Mouse (Mus musculus) intestine, postnatal 0 days (tissue): ENCODE measurements around the gene Myl9. TPM values are rescaled to one million over a fixed set of nuclear protein-coding genes. Genes with fewer than 3 reads are reported as not detected.
"Not testable (repeated sequence)": the region's sequence is repeated elsewhere in the genome, so short reads cannot be mapped to it uniquely, and the experiment has no call there.

Experiments
- ATAC-seq: fragments of 200-750 bp; cut with Nextera tagmentation; 2 replicates; pipeline ENCODE4 v1.8.0; 2017; ENCODE audit warnings: mild to moderate bottlenecking, moderate TSS enrichment, moderate library complexity
- H3K27ac ChIP-seq: fragments of 300-500 bp; sonication (generic); 2 replicates; pipeline ENCODE4 v1.5.1; 2014; ENCODE audit warnings: mild to moderate bottlenecking, low read depth, low read length, moderate library complexity
- H3K27me3 ChIP-seq: fragments of 300-500 bp; sonication (generic); replicated peaks from 2 replicates; pipeline ENCODE4 v1.6.1; 2014; ENCODE audit warnings: low read length, mixed read lengths; ENCODE audit not compliant: control insufficient read depth, insufficient read depth
- H3K36me3 ChIP-seq: fragments of 300-500 bp; sonication (generic); 2 replicates; pipeline ENCODE4 v1.6.1; 2014; ENCODE audit warnings: mild to moderate bottlenecking, moderate library complexity; ENCODE audit not compliant: control insufficient read depth, insufficient read depth
- H3K4me1 ChIP-seq: fragments of 300-500 bp; sonication (generic); replicated peaks from 2 replicates; pipeline ENCODE4 v1.6.1; 2014; ENCODE audit warnings: antibody characterized with exemption, low read length, mixed read lengths; ENCODE audit not compliant: control insufficient read depth, insufficient read depth
- H3K4me2 ChIP-seq: fragments of 300-500 bp; sonication (generic); replicated peaks from 2 replicates; pipeline ENCODE4 v1.6.1; 2014; ENCODE audit warnings: low read depth, mild to moderate bottlenecking, moderate library complexity
- H3K4me3 ChIP-seq: fragments of 300-500 bp; sonication (generic); 2 replicates; pipeline ENCODE4 v1.5.1; 2014; ENCODE audit warnings: low read depth, low read length
- H3K9ac ChIP-seq: fragments of 300-500 bp; sonication (generic); 2 replicates; pipeline ENCODE4 v1.6.1; 2014; ENCODE audit warnings: mild to moderate bottlenecking, low read depth, low read length
- H3K9me3 ChIP-seq: fragments of 300-500 bp; sonication (generic); 2 replicates; pipeline ENCODE4 v1.6.1; 2016; ENCODE audit warnings: mixed run types; ENCODE audit not compliant: control insufficient read depth
- CTCF ChIP-seq: sonication (generic); IDR thresholded peaks from 2 replicates; pipeline ENCODE4 v1.5.1; 2016; ENCODE audit warnings: low read depth, mild to moderate bottlenecking, control low read depth, antibody characterized with exemption, moderate library complexity
- WGBS: fragments of 180-500 bp; shearing (Covaris S2); extraction: QIAGEN DNeasy Blood & Tissue Kit; methylation state at CpG from one replicate; pipeline ENCODE4 v1.1.7; 2014; 5-methylcytosine and 5-hydroxymethylcytosine counted together
- polyA plus RNA-seq: library from polyadenylated mRNA; unstranded; fragments of >200 nt; fragmentation: Nextera tagmentation; extraction: Ambion mirVana; gene quantifications from 2 replicates; pipeline ENCODE4 v1.2.1, GENCODE M21; 2015

Myl9 gene
- polyA plus RNA-seq, 1 experiment from 2014 or later: 1,325 TPM

GRCm38 (mm10) chr2:156788836-156789235, 13.6 kb downstream of the Myl9 start:
- H3K27ac ChIP-seq: no peak overlapping the region
- H3K4me1 ChIP-seq: no peaks in the 10 kb centered on the region
- no peak for ATAC-seq
- no peak overlapping the region for H3K4me2 ChIP-seq
- H3K36me3 ChIP-seq: no peaks in the 10 kb centered on the region
- H3K9ac ChIP-seq: no peak overlapping the region
- 67% methylated on average over 1 of the region's 1 CpGs for WGBS
- H3K27me3 ChIP-seq: no peaks in the 10 kb centered on the region
- TF ChIP-seq CTCF: no peak
- H3K9me3 ChIP-seq: peaks cover 5% of the 10 kb centered on the region; the same call in 1 of the 2 replicates
- H3K4me3 ChIP-seq: no peak overlapping the region

GRCm38 (mm10) chr2:156798516-156798915, 23.3 kb downstream of the Myl9 start:
- Histone ChIP-seq H3K4me3 (no peak overlapping the region), H3K27me3 (no peaks in the 10 kb centered on the region), H3K9me3 (no peaks in the 10 kb centered on the region), H3K27ac (no peak overlapping the region), H3K9ac (no peak overlapping the region), H3K4me1 (no peaks in the 10 kb centered on the region), H3K36me3 (no peaks in the 10 kb centered on the region), H3K4me2 (no peak overlapping the region)
- TF ChIP-seq CTCF: no peak
- no peak for ATAC-seq
- 42% methylated on average over 1 of the region's 1 CpGs for WGBS

GRCm38 (mm10) chr2:156801045-156801444, 25.8 kb downstream of the Myl9 start:
- Histone ChIP-seq H3K27me3 (no peaks in the 10 kb centered on the region), H3K9me3 (no peaks in the 10 kb centered on the region), H3K27ac (no peak overlapping the region), H3K4me2 (no peak overlapping the region), H3K9ac (no peak overlapping the region), H3K36me3 (no peaks in the 10 kb centered on the region), H3K4me1 (no peaks in the 10 kb centered on the region), H3K4me3 (no peak overlapping the region)
- WGBS: 84% methylated on average over 4 of the region's 4 CpGs
- no peak for ATAC-seq
- TF ChIP-seq CTCF: no peak

- not testable (repeated sequence) for H3K27ac ChIP-seq, H3K36me3 ChIP-seq, H3K4me2 ChIP-seq, H3K4me3 ChIP-seq, H3K9ac ChIP-seq, ATAC-seq, H3K27me3 ChIP-seq, H3K9me3 ChIP-seq, H3K4me1 ChIP-seq
- 33% methylated on average over 9 of the region's 9 CpGs for WGBS
These were observed 26.9 kb downstream of the Myl9 start for GRCm38 (mm10) chr2:156802116-156802515.

- Histone ChIP-seq H3K27ac (no peak overlapping the region), H3K4me1 (no peaks in the 10 kb centered on the region), H3K4me2 (no peak overlapping the region), H3K36me3 (no peaks in the 10 kb centered on the region), H3K27me3 (no peaks in the 10 kb centered on the region), H3K9ac (no peak overlapping the region), H3K4me3 (no peak overlapping the region), H3K9me3 (no peaks in the 10 kb centered on the region)
- 70% methylated on average over 4 of the region's 4 CpGs for WGBS
- no peak for TF ChIP-seq CTCF
- ATAC-seq: no peak
These were observed 28.6 kb downstream of the Myl9 start for GRCm38 (mm10) chr2:156803698-156804372.

GRCm38 (mm10) chr2:156804589-156804988, 29.4 kb downstream of the Myl9 start:
- Histone ChIP-seq H3K4me2 (no peak overlapping the region), H3K27me3 (no peaks in the 10 kb centered on the region), H3K36me3 (no peaks in the 10 kb centered on the region), H3K27ac (no peak overlapping the region), H3K4me3 (no peak overlapping the region), H3K9me3 (no peaks in the 10 kb centered on the region), H3K4me1 (no peaks in the 10 kb centered on the region), H3K9ac (no peak overlapping the region)
- no peak for ATAC-seq
- no peak for TF ChIP-seq CTCF
- WGBS: 93% methylated on average over 4 of the region's 4 CpGs

GRCm38 (mm10) chr2:156806886-156807285, 31.7 kb downstream of the Myl9 start:
- no peak overlapping the region for H3K4me2 ChIP-seq
- 55% methylated on average over 6 of the region's 6 CpGs for WGBS
- TF ChIP-seq CTCF: no peak
- H3K27me3 ChIP-seq: no peaks in the 10 kb centered on the region
- H3K27ac ChIP-seq: no peak overlapping the region
- no peaks in the 10 kb centered on the region for H3K4me1 ChIP-seq
- no peaks in the 10 kb centered on the region for H3K9me3 ChIP-seq
- no peak overlapping the region for H3K9ac ChIP-seq
- H3K36me3 ChIP-seq: no peaks in the 10 kb centered on the region
- ATAC-seq: no peak
- no peak overlapping the region for H3K4me3 ChIP-seq
